Mouse (Mus musculus) thymus, adult 2 months (tissue): ENCODE measurements around the gene Ugt1a8.

Experiments
- CTCF ChIP-seq: fragments of 200-500 bp; IDR thresholded peaks from 2 replicates; pipeline ENCODE4 v1.5.1; 2012; ENCODE audit warnings: mild to moderate bottlenecking, control low read depth, low read length, moderate library complexity, borderline replicate concordance; ENCODE audit not compliant: control insufficient read depth, poor library complexity, insufficient read depth; ENCODE audit errors: extremely low read depth
- POLR2A ChIP-seq: fragments of 200-500 bp; IDR thresholded peaks from 2 replicates; pipeline ENCODE4 v1.6.1; 2012; ENCODE audit warnings: mild to moderate bottlenecking, low read length, control low read depth, moderate library complexity; ENCODE audit not compliant: control insufficient read depth, poor library complexity, insufficient read depth; ENCODE audit errors: extremely low read depth

DNA sequence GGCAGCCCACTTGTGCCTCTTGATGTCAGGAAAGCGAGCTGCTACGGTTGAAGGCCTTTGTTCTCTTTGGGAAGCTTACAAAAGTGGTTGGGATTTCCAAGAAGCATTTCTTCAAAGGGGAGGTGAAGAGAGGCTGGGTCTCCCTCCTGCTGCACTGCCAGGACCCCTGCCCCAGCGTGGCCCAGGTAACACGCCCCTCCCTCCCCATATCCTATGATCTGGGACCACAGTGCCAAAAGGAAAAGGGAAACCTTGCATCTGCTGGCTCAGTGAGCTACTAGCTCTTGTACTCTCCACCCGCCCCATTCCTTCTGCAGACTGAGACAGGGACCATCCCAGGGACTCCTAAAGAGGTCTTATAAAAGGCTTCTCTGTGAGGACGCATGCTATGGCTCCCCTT is 170.1 kb downstream of the Ugt1a8 start:
- TF ChIP-seq CTCF (no peak), POLR2A (no peak)
